Mouse (Mus musculus): Measurements from ENCODE around the gene Prkag2.

GRCm38 (mm10) chr5:24967898-24968535 is 132.4 kb downstream of the Prkag2 start:
- TF ChIP-seq GATA1 (IDR thresholded peaks at IDR 0.05; ENCODE audit: borderline replicate concordance, low read length) = no peak
- no peak for TF ChIP-seq FLI1 (IDR thresholded peaks at IDR 0.05; ENCODE audit: low read length)
